Mouse (Mus musculus): ENCODE results near the gene 9230110F15Rik.
"Not testable (repeated sequence)": the region's sequence is repeated elsewhere in the genome, so short reads cannot be mapped to it uniquely, and the experiment has no call there.

Gene 9230110F15Rik

GRCm38 (mm10) chr9:35844050-35844449, at the start of gene 9230110F15Rik:
9230110F15Rik (minus strand) TSS chr9:35844150.
- in situ Hi-C loops (cut with MboI), result no loop called here

GRCm38 (mm10) chr9:35893112-35893511, 49.2 kb upstream of the 9230110F15Rik start:
- in situ Hi-C loops (cut with MboI), result not testable (repeated sequence)

GRCm38 (mm10) chr9:35817881-35818280, 26.1 kb downstream of the 9230110F15Rik start:
- in situ Hi-C loops (cut with MboI), result not testable (repeated sequence)

GRCm38 (mm10) chr9:35798146-35798545, 45.8 kb downstream of the 9230110F15Rik start:
- in situ Hi-C loops (cut with MboI), result no loop called here

GRCm38 (mm10) chr9:35790001-35790400, 53.9 kb downstream of the 9230110F15Rik start, which contains the start of the genes Gm27235 and D730048I06Rik:
Gm27235 (minus strand) TSS chr9:35790101.
D730048I06Rik (minus strand) TSS chr9:35790112.
- in situ Hi-C loops (cut with MboI), result no loop called here
